Mouse (Mus musculus): ENCODE results near the gene Pus7.

DNA sequence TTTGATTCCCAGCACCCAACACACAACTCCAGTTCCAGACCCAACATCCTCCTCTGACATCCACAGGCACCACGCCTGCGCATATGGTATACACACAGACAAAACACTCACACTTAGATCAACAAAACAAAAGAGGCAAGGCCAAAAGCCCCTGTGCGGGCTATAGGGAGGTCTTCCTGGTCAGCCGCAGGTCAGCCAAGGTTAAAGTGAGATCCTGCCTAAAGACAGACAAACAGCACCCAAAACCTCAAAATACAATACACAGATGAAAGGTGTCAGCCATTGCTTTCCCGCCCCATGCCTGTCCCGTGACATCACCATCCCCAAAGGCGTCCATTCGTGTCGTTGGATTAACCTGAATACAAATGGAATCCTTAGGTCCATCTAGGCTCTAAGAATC is 27.9 kb downstream of the Pus7 start:
- TF ChIP-seq CTCF (IDR thresholded peaks at IDR 0.05; ENCODE audit: borderline replicate concordance, extremely low read depth, insufficient read depth, insufficient read length): no peak
- no peak for TF ChIP-seq POLR2A (IDR thresholded peaks at IDR 0.05; ENCODE audit: borderline replicate concordance, extremely low read depth, insufficient read depth, insufficient read length, poor library complexity, severe bottlenecking)
